Mouse (Mus musculus): ENCODE data around the gene Esrrg. TPM values are rescaled to one million over a fixed set of nuclear protein-coding genes. Genes with fewer than 3 reads are reported as not detected.

Esrrg gene
- total and polyA plus RNA-seq, 3 experiments: not detected

- H3K4me2 ChIP-seq (ENCODE audit: insufficient read depth, low read depth, poor library complexity, severe bottlenecking): no peak overlapping the region
- no peaks in the 10 kb centered on the region for H3K36me3 ChIP-seq (replicated peaks in 1 of 2; ENCODE audit: control insufficient read depth in 1 of 2, insufficient read depth in 1 of 2, low read length in 1 of 2)
- dilution Hi-C loops (cut with MboI; ENCODE audit: extremely low pct_ligation_motif_present, extremely low pct_unique_long_range_greater_than_20kb, low sequenced_read_pairs): no loop called here
- no peaks in the 10 kb centered on the region for H3K27me3 ChIP-seq (replicated peaks)
- no peak overlapping the region for H3K4me3 ChIP-seq (replicated peaks in 1 of 3; ENCODE audit: low read depth in 2 of 3, low read length in 2 of 3, poor library complexity in 1 of 3)
- H3K4me1 ChIP-seq (ENCODE audit: control insufficient read depth in 1 of 2, insufficient read depth in 2 of 2): no peaks in the 10 kb centered on the region
- peaks cover 78% of the 10 kb centered on the region for H3K9me3 ChIP-seq (replicated peaks; ENCODE audit: low read length)
- no peaks in the 10 kb centered on the region for H3K79me2 ChIP-seq (replicated peaks; ENCODE audit: control insufficient read depth, extremely low read depth, insufficient read depth, poor library complexity, severe bottlenecking)
- in situ Hi-C loops (cut with MboI; ENCODE audit: low pct_ligation_motif_present, low pct_unique_long_range_greater_than_20kb, low sequenced_read_pairs): no loop called here
- no peak overlapping the region for H3K9ac ChIP-seq (ENCODE audit: insufficient read depth, low read depth)
- DNase-seq (ENCODE audit: extremely low read depth): no peak
- TF ChIP-seq TCF12 (IDR thresholded peaks at IDR 0.05; ENCODE audit: low read depth, low read length): no peak
- no peak for TF ChIP-seq ZNF384 (IDR thresholded peaks at IDR 0.05; ENCODE audit: low read depth, low read length)
- no peak for TF ChIP-seq MEF2A (IDR thresholded peaks at IDR 0.05; ENCODE audit: borderline replicate concordance, low read depth, low read length)
- TF ChIP-seq MAFK (IDR thresholded peaks at IDR 0.05; ENCODE audit: insufficient replicate concordance, low read length): no peak
- no peak for TF ChIP-seq KAT2A (IDR thresholded peaks at IDR 0.05; ENCODE audit: insufficient replicate concordance, low read length)
- no peak for TF ChIP-seq POLR2AphosphoS2 (IDR thresholded peaks at IDR 0.05; ENCODE audit: low read depth, low read length)
- TF ChIP-seq MXI1 (IDR thresholded peaks at IDR 0.05; ENCODE audit: low read depth, low read length): no peak
- TF ChIP-seq ZKSCAN1 (IDR thresholded peaks at IDR 0.05; ENCODE audit: borderline replicate concordance, low read depth, low read length): no peak
- no peak for TF ChIP-seq TBP (conservative IDR thresholded peaks at IDR 0.05; ENCODE audit: low read depth, low read length)
- no peak for TF ChIP-seq E2F4 (IDR thresholded peaks at IDR 0.05; ENCODE audit: insufficient replicate concordance, low read depth, low read length)
- no peak for TF ChIP-seq SMC3 (IDR thresholded peaks at IDR 0.05; ENCODE audit: low read depth, low read length)
- no peak for TF ChIP-seq USF1 (IDR thresholded peaks at IDR 0.05; ENCODE audit: low read depth, low read length)
- no peak for TF ChIP-seq USF2 (conservative IDR thresholded peaks at IDR 0.05; ENCODE audit: low read depth, low read length)
- TF ChIP-seq MAX (IDR thresholded peaks at IDR 0.05; ENCODE audit: low read length): no peak
- no peak overlapping the region for H3K27ac ChIP-seq (ENCODE audit: insufficient read depth, low read depth)
These were observed 190.7 kb downstream of the Esrrg start for GRCm38 (mm10) chr1:187799300-187799699.

GRCm38 (mm10) chr1:187800761-187801160, 192.2 kb downstream of the Esrrg start:
- H3K9ac ChIP-seq (ENCODE audit: insufficient read depth, low read depth): no peak overlapping the region
- TF ChIP-seq IRF4 (IDR thresholded peaks at IDR 0.05; ENCODE audit: low read depth, low read length) (no peak), UBTF (IDR thresholded peaks at IDR 0.05; ENCODE audit: low read depth, low read length) (no peak), MAFK (IDR thresholded peaks at IDR 0.05; ENCODE audit: insufficient replicate concordance, low read length) (no peak), ZC3H11A (IDR thresholded peaks at IDR 0.05; ENCODE audit: low read depth, low read length) (no peak), ZKSCAN1 (IDR thresholded peaks at IDR 0.05; ENCODE audit: borderline replicate concordance, low read depth, low read length) (no peak), NRF1 (IDR thresholded peaks at IDR 0.05; ENCODE audit: low read depth, low read length) (no peak), SMC3 (IDR thresholded peaks at IDR 0.05; ENCODE audit: low read depth, low read length) (no peak), TCF12 (IDR thresholded peaks at IDR 0.05; ENCODE audit: low read depth, low read length) (no peak), MAX (IDR thresholded peaks at IDR 0.05; ENCODE audit: low read length) (no peak), HCFC1 (IDR thresholded peaks at IDR 0.05; ENCODE audit: low read depth, low read length) (no peak), CTCF (conservative IDR thresholded peaks at IDR 0.05 in 1 of 2, IDR thresholded peaks at IDR 0.05 in 1 of 2; ENCODE audit: low read depth in 2 of 2, low read length in 2 of 2) (no peak), PAX5 (IDR thresholded peaks at IDR 0.05; ENCODE audit: low read length) (no peak), KAT2A (IDR thresholded peaks at IDR 0.05; ENCODE audit: insufficient replicate concordance, low read length) (no peak), CHD1 (IDR thresholded peaks at IDR 0.05; ENCODE audit: low read depth, low read length) (no peak), SIN3A (IDR thresholded peaks at IDR 0.05; ENCODE audit: low read length) (no peak)
- no peak overlapping the region for H3K4me2 ChIP-seq (ENCODE audit: insufficient read depth, low read depth, poor library complexity, severe bottlenecking)
- no peaks in the 10 kb centered on the region for H3K79me2 ChIP-seq (replicated peaks; ENCODE audit: control insufficient read depth, extremely low read depth, insufficient read depth, poor library complexity, severe bottlenecking)
- H3K27me3 ChIP-seq (replicated peaks): no peaks in the 10 kb centered on the region
- in situ Hi-C loops (cut with MboI; ENCODE audit: low pct_ligation_motif_present, low pct_unique_long_range_greater_than_20kb, low sequenced_read_pairs): no loop called here
- dilution Hi-C loops (cut with MboI; ENCODE audit: extremely low pct_ligation_motif_present, extremely low pct_unique_long_range_greater_than_20kb, low sequenced_read_pairs): no loop called here
- peaks cover 75% of the 10 kb centered on the region for H3K9me3 ChIP-seq (replicated peaks; ENCODE audit: low read length)
- H3K4me1 ChIP-seq (ENCODE audit: control insufficient read depth in 1 of 2, insufficient read depth in 2 of 2): no peaks in the 10 kb centered on the region
- DNase-seq (ENCODE audit: extremely low read depth): no peak
- no peak overlapping the region for H3K27ac ChIP-seq (ENCODE audit: insufficient read depth, low read depth)
- no peak overlapping the region for H3K4me3 ChIP-seq (replicated peaks in 1 of 3; ENCODE audit: low read depth in 2 of 3, low read length in 2 of 3, poor library complexity in 1 of 3)
- H3K36me3 ChIP-seq (replicated peaks in 1 of 2; ENCODE audit: control insufficient read depth in 1 of 2, insufficient read depth in 1 of 2, low read length in 1 of 2): no peaks in the 10 kb centered on the region
